Mouse (Mus musculus) liver, adult 2 months (tissue): ENCODE measurements at regions not wholly inside any gene's neighbourhood (a gene's known extent, or its start where the extent isn't known, plus 50 kb on each side); places are given as distances from the start of the nearest gene placed in this dataset.

Source experiments
- CTCF ChIP-seq: fragments of 200-500 bp; IDR thresholded peaks from 2 replicates; pipeline ENCODE4 v1.5.1; 2011; ENCODE audit warnings: low read depth, low read length, control low read depth
- POLR2A ChIP-seq: fragments of 200-500 bp; IDR thresholded peaks from 2 replicates; pipeline ENCODE4 v1.6.1; 2011; ENCODE audit warnings: low read length, control low read depth; ENCODE audit not compliant: insufficient read depth; ENCODE audit errors: extremely low read depth

GRCm38 (mm10) chr14:46663529-46663928 is 96.8 kb upstream of the Cdkn3 start:
- TF ChIP-seq POLR2A (no peak), CTCF (no peak)
